Mouse (Mus musculus): ENCODE measurements at regions not wholly inside any gene's neighbourhood (a gene's known extent, or its start where the extent isn't known, plus 50 kb on each side); places are given as distances from the start of the nearest gene placed in this dataset.

DNA sequence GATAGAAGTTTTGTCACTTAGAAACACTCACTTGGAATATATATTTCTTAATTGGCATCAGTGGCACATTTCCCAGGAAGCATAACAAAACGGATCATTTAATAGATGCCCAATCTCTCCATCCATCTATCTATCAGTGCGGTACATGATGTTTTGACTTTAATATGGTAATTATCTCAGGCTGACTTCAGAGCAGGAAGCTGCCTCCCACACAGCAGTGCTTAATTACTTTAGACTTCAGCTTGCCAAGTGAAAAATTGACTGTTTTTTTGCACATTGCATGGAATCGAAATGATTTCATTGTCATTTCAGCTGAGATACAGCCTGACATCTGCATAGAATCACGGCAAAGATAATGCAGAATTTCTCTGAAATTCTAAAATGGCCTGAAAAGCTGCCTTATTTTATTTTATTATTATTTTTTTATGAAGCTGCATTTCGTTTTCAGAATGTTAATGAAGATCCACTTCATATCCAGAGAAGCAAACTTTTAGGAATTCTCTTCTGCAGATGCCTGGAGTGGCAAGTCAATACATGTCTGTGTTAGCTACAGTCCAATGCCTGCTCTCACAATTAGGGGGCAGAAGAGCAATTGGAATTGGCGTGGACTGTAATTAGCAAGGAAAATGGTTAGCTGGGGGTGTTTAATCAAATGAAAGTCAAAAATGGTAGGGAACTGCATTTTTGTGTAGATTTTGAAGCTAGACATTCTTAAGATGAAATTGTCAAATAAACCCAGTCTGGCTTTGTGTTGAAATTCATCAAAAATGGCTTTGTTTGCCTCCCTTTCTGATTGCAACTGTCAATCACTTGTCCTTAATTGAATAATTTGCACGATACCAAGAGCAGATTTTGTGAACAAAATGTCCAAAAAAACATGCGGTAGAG is 240.3 kb downstream of the Ttll7 start:
- Histone ChIP-seq H3K27ac (ENCODE audit: low read length) (no peak overlapping the region), H3K9me3 (ENCODE audit: low read length) (no peaks in the 10 kb centered on the region), H3K27me3 (replicated peaks; ENCODE audit: insufficient read depth, low read length) (no peaks in the 10 kb centered on the region), H3K36me3 (ENCODE audit: insufficient read depth, low read length) (no peaks in the 10 kb centered on the region), H3K4me1 (ENCODE audit: insufficient read depth, low read depth, low read length) (no peaks in the 10 kb centered on the region), H3K4me2 (replicated peaks; ENCODE audit: low read depth, low read length) (no peak overlapping the region), H3K9ac (replicated peaks; ENCODE audit: low read depth) (no peak overlapping the region), H3K4me3 (ENCODE audit: low read depth, low read length) (no peak overlapping the region)
- TF ChIP-seq EP300 (IDR thresholded peaks at IDR 0.05) (no peak), CTCF (IDR thresholded peaks at IDR 0.05) (peak; percentile 47)
- DNase-seq (ENCODE audit: low spot score) (no peak), ATAC-seq (no peak)
- 65% methylated on average over 8 of the region's 8 CpGs for WGBS

DNA sequence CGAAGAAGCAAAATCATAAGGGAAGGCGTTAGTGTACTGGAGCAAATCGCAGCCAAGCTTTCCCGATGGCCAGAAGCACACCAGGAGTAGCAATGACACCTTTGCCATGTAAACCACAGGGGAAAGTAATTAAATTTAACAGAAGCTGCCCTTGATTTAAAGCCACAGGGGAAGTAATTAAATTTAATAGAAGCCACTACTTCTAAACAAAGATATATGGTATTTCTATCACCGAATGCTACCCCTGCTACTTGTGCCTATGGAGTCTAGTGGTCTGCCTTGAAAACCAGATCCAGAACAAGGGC is 240.9 kb downstream of the Ttll7 start:
- ATAC-seq: no peak
- Histone ChIP-seq H3K4me2 (replicated peaks; ENCODE audit: low read depth, low read length) (no peak overlapping the region), H3K27ac (ENCODE audit: low read length) (no peak overlapping the region), H3K36me3 (ENCODE audit: insufficient read depth, low read length) (no peaks in the 10 kb centered on the region), H3K4me1 (ENCODE audit: insufficient read depth, low read depth, low read length) (no peaks in the 10 kb centered on the region), H3K4me3 (ENCODE audit: low read depth, low read length) (no peak overlapping the region), H3K27me3 (replicated peaks; ENCODE audit: insufficient read depth, low read length) (no peaks in the 10 kb centered on the region), H3K9ac (replicated peaks; ENCODE audit: low read depth) (no peak overlapping the region), H3K9me3 (ENCODE audit: low read length) (no peaks in the 10 kb centered on the region)
- no peak for DNase-seq (ENCODE audit: low spot score)
- TF ChIP-seq CTCF (IDR thresholded peaks at IDR 0.05) (no peak), EP300 (IDR thresholded peaks at IDR 0.05) (no peak)
- WGBS: 91% methylated on average over 5 of the region's 5 CpGs

DNA sequence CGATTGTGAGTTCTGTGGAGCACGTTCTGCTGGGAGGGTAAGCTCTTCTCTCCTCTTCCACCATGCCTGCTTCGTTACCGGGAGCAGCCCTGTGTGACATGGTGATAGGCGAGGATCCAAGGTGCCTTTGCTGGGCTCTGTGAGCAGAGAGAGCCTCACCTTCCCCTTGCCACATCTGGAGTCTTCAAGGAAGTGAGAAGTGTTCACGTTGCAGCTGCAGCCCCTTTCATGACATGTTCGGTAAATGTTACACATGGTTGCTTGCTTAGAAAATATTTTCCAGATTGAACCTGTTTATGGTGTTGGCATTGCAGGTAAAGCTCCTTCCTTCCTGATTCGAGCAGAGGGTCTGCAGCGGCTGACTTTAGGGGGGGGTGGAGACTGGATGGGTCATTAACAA is 244.0 kb downstream of the Ttll7 start:
- H3K4me2 ChIP-seq (replicated peaks; ENCODE audit: low read depth, low read length): no peak overlapping the region
- no peaks in the 10 kb centered on the region for H3K36me3 ChIP-seq (ENCODE audit: insufficient read depth, low read length)
- no peaks in the 10 kb centered on the region for H3K4me1 ChIP-seq (ENCODE audit: insufficient read depth, low read depth, low read length)
- ATAC-seq (no peak), DNase-seq (ENCODE audit: low spot score) (no peak)
- WGBS: 46% methylated on average over 9 of the region's 9 CpGs
- TF ChIP-seq EP300 (IDR thresholded peaks at IDR 0.05) (no peak), CTCF (IDR thresholded peaks at IDR 0.05) (no peak)
- H3K27me3 ChIP-seq (replicated peaks; ENCODE audit: insufficient read depth, low read length): no peaks in the 10 kb centered on the region
- H3K4me3 ChIP-seq (ENCODE audit: low read depth, low read length): no peak overlapping the region
- no peak overlapping the region for H3K27ac ChIP-seq (ENCODE audit: low read length)
- no peak overlapping the region for H3K9ac ChIP-seq (replicated peaks; ENCODE audit: low read depth)
- H3K9me3 ChIP-seq (ENCODE audit: low read length): no peaks in the 10 kb centered on the region

DNA sequence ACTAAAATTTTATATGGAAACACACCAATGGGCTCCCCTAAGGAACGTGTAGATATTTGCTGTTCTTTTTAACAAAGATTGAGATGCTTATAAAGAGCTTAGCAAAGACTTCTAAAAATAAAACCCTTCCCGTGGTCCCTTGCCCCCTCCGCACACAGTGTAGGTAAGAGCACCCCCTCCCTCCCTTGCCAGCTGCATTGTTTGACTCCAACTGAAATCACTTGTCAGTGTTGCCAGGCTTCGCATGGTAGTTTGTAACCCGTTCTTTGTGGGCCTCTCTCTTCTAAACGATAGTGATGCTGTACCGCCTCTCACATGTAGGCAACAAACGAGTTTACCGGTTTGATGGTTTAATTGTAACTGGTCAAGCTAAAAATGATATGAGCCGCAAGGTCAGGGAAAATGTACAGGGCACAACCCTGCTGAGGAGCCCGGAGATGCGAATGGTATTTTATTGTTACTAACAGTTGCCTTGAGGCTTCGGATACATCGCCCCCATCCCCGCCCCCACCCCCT is 246.0 kb downstream of the Ttll7 start:
- Histone ChIP-seq H3K4me2 (replicated peaks; ENCODE audit: low read depth, low read length) (no peak overlapping the region), H3K27me3 (replicated peaks; ENCODE audit: insufficient read depth, low read length) (no peaks in the 10 kb centered on the region), H3K9ac (replicated peaks; ENCODE audit: low read depth) (no peak overlapping the region), H3K36me3 (ENCODE audit: insufficient read depth, low read length) (no peaks in the 10 kb centered on the region), H3K4me1 (ENCODE audit: insufficient read depth, low read depth, low read length) (no peaks in the 10 kb centered on the region), H3K9me3 (ENCODE audit: low read length) (no peaks in the 10 kb centered on the region), H3K4me3 (ENCODE audit: low read depth, low read length) (no peak overlapping the region), H3K27ac (ENCODE audit: low read length) (no peak overlapping the region)
- WGBS: 53% methylated on average over 15 of the region's 15 CpGs
- TF ChIP-seq CTCF (IDR thresholded peaks at IDR 0.05) (no peak), EP300 (IDR thresholded peaks at IDR 0.05) (no peak)
- no peak for ATAC-seq
- DNase-seq (ENCODE audit: low spot score): no peak

DNA sequence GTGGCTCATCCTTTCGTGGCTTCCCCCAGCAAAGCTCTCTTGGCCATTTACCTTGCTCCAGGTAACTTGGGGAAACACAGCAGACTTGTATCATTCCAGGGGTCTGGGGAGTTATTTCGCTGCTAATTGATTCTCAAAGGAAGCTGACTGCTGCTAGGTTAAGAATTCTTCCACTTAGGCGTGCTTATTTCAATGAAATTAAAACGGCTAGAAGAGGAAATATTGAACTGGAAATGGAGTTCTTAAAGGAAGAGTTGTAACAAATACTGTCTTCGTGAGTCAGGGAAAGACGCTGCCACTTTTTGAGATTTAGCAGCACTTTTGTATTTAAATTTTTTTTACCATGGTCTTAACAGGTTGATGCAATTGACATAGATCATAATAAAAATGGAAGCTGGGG is 246.4 kb downstream of the Ttll7 start:
- Histone ChIP-seq H3K27me3 (replicated peaks; ENCODE audit: insufficient read depth, low read length) (no peaks in the 10 kb centered on the region), H3K4me3 (ENCODE audit: low read depth, low read length) (no peak overlapping the region), H3K9ac (replicated peaks; ENCODE audit: low read depth) (no peak overlapping the region), H3K4me2 (replicated peaks; ENCODE audit: low read depth, low read length) (no peak overlapping the region), H3K4me1 (ENCODE audit: insufficient read depth, low read depth, low read length) (no peaks in the 10 kb centered on the region), H3K9me3 (ENCODE audit: low read length) (no peaks in the 10 kb centered on the region), H3K36me3 (ENCODE audit: insufficient read depth, low read length) (no peaks in the 10 kb centered on the region), H3K27ac (ENCODE audit: low read length) (no peak overlapping the region)
- 59% methylated on average over 6 of the region's 6 CpGs for WGBS
- no peak for TF ChIP-seq EP300 (IDR thresholded peaks at IDR 0.05)
- TF ChIP-seq CTCF (IDR thresholded peaks at IDR 0.05): no peak
- no peak for DNase-seq (ENCODE audit: low spot score)
- no peak for ATAC-seq

DNA sequence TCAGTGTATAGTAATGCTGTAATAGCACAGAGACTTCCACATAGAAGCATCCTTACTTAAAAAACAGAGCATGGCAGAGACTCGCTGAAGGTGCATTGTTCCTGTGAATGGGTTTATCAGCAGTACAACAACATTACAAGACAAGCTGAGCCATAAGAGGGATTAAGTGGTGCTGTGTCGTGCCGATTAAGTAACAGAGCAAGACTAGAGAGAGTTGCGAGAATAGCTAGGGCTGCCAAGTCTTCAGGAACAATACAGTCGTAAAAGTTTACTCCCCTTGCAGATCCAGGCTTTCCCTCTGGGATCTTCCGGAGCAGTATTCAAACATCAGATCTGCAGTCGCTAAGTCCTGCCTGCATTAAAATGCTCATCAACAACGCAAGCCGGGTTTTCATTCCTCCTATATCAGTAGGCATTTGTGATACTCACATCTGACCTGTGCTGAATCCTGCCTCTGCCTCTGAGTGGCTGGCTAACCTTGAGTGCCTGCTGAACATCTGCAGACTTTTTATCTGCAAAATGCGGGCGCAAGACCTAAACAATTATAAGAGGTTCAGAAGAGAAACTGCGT is 247.1 kb downstream of the Ttll7 start:
- peak; percentile 56 for DNase-seq (ENCODE audit: low spot score)
- Histone ChIP-seq H3K4me2 (replicated peaks; ENCODE audit: low read depth, low read length) (no peak overlapping the region), H3K27ac (ENCODE audit: low read length) (no peak overlapping the region), H3K9me3 (ENCODE audit: low read length) (no peaks in the 10 kb centered on the region), H3K4me1 (ENCODE audit: insufficient read depth, low read depth, low read length) (no peaks in the 10 kb centered on the region), H3K27me3 (replicated peaks; ENCODE audit: insufficient read depth, low read length) (no peaks in the 10 kb centered on the region), H3K9ac (replicated peaks; ENCODE audit: low read depth) (no peak overlapping the region), H3K36me3 (ENCODE audit: insufficient read depth, low read length) (no peaks in the 10 kb centered on the region), H3K4me3 (ENCODE audit: low read depth, low read length) (no peak overlapping the region)
- 31% methylated on average over 12 of the region's 12 CpGs for WGBS
- no peak for ATAC-seq
- TF ChIP-seq EP300 (IDR thresholded peaks at IDR 0.05) (no peak), CTCF (IDR thresholded peaks at IDR 0.05) (no peak)
